Mouse (Mus musculus) right cerebral cortex, adult 18-20 months (tissue): ENCODE measurements around the gene Cog6.
"Not testable (repeated sequence)": the region's sequence is repeated elsewhere in the genome, so short reads cannot be mapped to it uniquely, and the experiment has no call there.

Experiments
- DNase-seq: peaks from one replicate; pipeline ENCODE4 v3.0.0; 2022; ENCODE audit warnings: mixed read lengths

The Cog6 gene

DNA sequence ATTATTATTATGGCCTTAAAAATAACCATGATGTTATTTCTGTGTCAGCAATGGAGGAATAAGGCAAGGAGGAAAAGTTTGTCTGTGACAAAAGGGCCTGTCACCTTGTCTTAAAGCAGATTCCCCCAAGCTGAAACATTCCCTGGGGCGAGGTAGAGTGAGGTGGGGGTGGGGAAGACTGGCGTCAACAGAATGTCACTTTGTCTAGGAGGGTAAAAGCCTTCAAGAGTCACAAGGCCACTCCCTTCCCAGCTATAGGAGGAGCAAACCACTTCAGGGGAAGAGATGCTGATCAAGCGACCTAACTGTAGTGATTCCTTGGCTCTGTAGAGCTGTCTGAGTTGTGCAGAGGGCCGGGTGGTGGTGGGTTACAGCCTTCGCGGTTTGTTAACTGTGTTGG, 14.5 kb upstream of the Cog6 start:
- DNase-seq = no peak

GRCm38 (mm10) chr3:53029046-53029445, 12.0 kb upstream of the Cog6 start:
- peak; percentile 59 for DNase-seq

GRCm38 (mm10) chr3:53027333-53027732, 10.3 kb upstream of the Cog6 start:
- DNase-seq = no peak

- DNase-seq = no peak
These were observed 9.6 kb downstream of the Cog6 start for GRCm38 (mm10) chr3:53007411-53007810.

DNA sequence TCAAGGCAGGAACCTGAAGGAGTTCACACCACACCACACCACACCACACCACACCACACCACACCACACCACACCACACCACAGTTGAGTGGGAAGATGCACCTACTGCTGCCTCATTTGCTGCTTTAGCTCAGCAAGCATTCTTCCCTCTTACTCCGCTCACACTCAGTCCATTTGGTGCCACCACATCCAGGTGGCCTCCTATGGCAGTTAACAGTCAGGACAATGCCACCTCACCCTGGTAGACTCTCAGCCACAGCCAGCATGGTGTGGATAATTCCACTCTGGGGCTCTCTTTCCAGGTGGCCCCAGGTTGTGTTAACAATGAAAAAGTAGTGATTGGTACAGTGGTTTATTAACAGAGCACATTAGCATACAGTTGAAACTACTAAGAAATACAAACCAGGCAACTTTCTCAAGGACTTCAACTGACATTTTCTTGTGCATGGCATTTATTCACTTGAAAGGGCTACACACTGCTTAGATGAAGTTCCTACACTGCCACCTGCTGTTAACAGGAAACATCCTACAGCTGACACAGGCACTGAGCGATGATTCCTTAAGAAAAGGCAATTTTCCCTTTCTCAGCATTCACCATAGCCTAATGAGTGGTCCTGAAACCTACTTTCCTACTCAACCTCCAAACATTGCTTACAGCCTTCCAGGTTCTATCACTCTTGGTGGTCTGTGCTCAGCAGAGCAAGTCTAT, 12.5 kb downstream of the Cog6 start:
- DNase-seq = peak; percentile 45

- no peak for DNase-seq
These were observed 15.0 kb downstream of the Cog6 start for GRCm38 (mm10) chr3:53002076-53002475.

- no peak for DNase-seq
These were observed 17.0 kb downstream of the Cog6 start for GRCm38 (mm10) chr3:52999996-53000395.

DNA sequence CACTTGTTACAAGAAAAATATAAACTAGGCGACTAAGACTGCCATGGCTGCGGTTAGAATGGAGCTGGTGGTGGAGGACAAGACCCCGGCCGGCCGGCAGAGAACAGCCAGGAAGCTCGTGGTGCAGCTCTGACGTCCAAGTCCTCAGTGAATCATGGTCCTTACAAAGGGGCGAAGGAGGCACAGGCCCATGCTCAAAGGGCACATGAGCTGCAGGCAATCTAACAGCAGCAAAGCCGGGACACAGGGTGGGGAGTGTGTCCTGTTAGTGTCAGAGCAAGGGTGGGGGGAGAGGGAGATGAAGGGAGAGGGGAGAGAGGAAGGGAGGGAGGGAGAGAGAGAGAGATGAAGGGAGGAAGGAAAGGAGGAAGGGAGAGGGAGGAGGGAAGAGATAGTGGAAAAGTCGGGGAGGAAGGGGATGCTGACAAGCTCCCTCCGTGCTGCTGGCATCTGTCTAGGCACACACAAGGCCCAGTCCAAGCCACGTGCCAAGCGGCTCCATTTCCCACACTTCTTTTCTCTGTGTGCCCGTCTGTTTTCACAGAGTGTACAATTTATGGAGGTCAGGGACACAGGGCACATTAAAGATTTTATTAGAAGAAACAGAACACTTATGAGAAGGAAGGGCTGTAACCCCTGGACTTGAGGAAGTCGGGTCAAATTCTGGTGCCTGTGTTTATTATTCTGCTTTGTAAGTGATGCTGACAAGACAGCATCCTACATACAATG, 17.9 kb downstream of the Cog6 start:
- DNase-seq = no peak

DNA sequence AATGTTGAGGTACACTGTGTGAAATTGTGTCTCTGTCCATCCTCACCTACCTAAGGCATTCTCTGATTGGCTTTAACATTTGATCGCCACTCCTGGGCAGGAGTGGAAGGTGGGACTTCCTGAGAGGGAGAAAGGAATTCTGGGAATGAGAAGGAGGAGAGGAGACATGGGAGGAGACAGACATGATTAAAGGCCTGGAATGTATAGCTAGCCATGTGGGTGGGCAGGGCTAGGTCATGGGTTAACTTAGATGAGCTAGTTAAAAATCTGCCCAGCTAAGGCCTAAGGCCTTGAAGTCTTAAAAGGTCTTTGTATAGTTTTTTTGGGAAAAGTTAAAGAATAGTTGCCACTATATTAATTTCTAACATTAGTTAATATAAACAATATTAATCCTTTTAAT, 19.7 kb downstream of the Cog6 start:
- no peak for DNase-seq

DNA sequence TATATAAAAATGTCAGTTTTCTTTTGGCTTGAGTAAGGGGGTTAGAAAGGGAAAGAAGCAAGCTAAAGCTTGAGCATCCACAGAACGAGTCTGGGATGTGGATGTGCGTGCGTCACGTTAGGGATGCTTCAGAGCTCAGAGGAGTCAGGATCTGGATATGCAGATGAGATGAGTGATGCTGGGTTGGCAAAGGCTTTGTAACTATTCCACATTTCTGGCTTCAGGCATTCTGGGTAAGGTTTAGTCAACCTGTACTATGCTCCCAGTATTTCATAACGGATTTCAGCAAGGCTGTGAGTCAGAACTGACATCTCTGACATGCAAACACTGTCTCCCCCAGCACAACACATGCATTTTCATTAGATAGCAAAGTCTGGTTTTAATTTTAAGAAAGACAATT, 20.4 kb downstream of the Cog6 start:
- DNase-seq = peak; percentile 22

- no peak for DNase-seq
These were observed 22.4 kb downstream of the Cog6 start for GRCm38 (mm10) chr3:52994666-52995065.

- DNase-seq = no peak
These were observed 23.7 kb downstream of the Cog6 start for GRCm38 (mm10) chr3:52993296-52993695.

- peak; percentile 18 for DNase-seq
These were observed 26.8 kb downstream of the Cog6 start for GRCm38 (mm10) chr3:52990041-52990737.

GRCm38 (mm10) chr3:52985508-52985941, 31.5 kb downstream of the Cog6 start:
- DNase-seq = not testable (repeated sequence)

GRCm38 (mm10) chr3:52983772-52984171, 33.3 kb downstream of the Cog6 start:
- peak; percentile 43 for DNase-seq

DNA sequence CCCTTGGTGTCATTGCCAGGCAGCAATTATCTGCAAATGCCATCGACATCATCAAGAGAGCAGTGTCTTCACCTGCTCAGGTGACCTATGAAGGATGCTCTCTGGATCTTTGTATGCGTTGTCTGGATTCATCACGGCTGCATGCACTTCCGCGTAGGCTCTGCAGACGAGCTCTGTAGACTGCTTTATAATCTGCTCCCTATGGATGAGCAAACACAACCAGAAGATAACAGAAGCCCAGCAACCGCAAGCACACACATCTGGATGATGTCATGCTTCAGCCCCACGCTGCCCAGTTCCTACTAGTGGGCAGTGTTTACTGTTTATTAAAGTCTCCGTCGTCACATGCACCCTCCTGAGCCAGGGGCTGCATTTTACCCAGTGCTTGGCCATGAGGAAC, 34.0 kb downstream of the Cog6 start:
- DNase-seq = no peak

DNA sequence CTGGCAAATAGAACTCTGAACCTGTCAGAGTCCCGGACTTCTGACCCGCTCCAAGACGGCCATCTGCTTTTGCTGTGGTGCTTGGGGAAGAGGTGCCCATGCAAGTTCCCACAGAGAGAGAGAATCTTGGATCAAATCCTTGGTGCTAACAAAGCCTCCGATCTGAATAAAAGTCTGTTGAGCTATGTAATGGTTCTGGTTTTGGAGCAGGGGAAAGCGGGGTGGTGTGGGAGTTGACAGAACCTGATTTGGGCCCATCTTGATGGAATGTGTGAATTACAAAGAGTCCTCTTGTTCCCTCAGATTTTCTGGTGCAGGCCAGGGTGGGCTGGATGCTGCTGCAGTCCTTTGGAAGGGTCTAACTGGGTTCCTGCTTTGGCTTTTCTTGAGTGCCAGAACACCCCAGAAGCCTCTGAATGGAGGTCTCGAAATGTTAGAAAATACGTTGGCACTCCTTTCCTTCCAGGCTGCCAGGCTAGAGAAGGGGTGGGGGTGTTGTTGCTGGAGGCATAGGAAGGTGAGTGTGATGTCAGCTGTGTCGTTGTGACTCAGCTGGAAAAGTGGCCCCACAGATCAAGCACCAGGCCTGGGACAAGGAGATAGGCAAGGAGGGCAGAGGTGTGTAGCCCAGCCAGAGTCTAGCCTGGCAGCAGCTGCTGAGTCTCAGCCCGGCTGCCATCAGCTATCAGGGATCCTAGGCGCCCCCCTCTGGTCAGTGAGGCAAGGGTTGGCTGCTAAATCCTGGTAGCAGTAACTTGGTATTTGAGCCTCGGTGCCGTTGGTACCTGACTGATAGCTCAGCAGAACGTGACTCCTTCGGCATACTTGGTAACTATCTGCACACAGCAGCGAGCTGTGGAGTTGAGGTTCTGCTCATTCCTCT, 42.1 kb downstream of the Cog6 start:
- peak; percentile 67 for DNase-seq

GRCm38 (mm10) chr3:52972916-52973315, 44.1 kb downstream of the Cog6 start:
- no peak for DNase-seq

GRCm38 (mm10) chr3:52967046-52967445, 50.0 kb downstream of the Cog6 start:
- no peak for DNase-seq

- no peak for DNase-seq
These were observed 52.8 kb downstream of the Cog6 start for GRCm38 (mm10) chr3:52964206-52964605.

DNA sequence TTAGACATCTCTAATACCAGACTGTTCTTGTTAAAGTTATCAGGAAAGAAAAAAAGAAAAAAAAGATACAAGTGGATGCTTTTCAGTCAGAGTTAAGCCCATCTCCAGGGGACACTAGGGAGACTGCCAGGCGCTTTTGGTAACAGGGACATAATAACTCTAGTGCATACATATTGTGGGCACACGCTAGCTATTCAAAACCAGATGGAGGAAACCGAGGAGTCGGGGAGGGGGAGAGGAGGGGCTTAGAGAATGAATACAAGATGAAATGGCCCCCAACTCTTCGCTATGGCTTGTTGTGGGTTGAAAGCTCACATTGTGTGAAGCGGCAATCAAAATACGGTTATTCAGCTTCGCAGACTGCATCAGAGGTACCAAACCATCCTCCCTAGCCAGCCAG, 53.6 kb downstream of the Cog6 start:
- no peak for DNase-seq

GRCm38 (mm10) chr3:52962391-52962790, 54.6 kb downstream of the Cog6 start:
- no peak for DNase-seq

DNA sequence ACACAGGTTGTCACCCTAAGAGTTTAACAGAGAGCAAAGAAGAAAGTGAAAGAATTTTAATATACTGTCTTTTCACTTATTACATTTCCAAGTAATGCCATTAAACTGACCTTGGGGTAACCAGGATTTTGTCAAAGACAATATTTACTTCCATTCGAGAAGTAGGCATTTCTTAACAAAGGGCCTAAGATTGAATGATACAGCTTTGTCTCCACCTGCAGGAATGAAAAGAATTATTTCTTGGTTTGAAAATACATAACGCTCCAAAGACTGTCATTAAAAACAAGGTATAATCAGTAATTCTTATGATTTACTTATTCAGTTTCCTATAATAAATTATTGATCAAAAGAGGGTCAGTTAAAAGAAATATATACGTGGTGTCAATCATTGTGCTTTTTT, 55.4 kb downstream of the Cog6 start:
- DNase-seq = no peak
